Mouse (Mus musculus): Measurements from ENCODE around the gene G6pc. TPM values are rescaled to one million over a fixed set of nuclear protein-coding genes. Genes with fewer than 3 reads are reported as not detected.

Gene G6pc
- total RNA-seq, 2 experiments from 2014 or later: not detected

Small RNAs within 50 kb of the gene (microRNA-seq; reads per million reads assigned to microRNA genes)
- 0 reads per million in 2 experiments for gene Gm25593
- gene Mir6929: 0 to 0.20 reads per million in 2 experiments

Other genes with a start within 250 kb of the G6pc start
- gene Retreg3, start 247.7 kb upstream of the G6pc start, total RNA-seq (2021): 10 to 100 TPM; 51.5 to 58.8 TPM
- 10 to 100 TPM; 43.1 to 47.3 TPM for gene Tubg1, start 247.6 kb upstream of the G6pc start, total RNA-seq (2021)
- gene Tubg2, start 211.7 kb upstream of the G6pc start, total RNA-seq (2021): 10 to 100 TPM; 31.7 to 41.4 TPM
- gene Cntnap1, start 197.0 kb upstream of the G6pc start, total RNA-seq (2021): 10 to 100 TPM; 59.0 to 61.4 TPM
- 10 to 100 TPM; 13.2 to 13.4 TPM for gene Plekhh3, start 196.2 kb upstream of the G6pc start, total RNA-seq (2021)
- not detected for gene Ccr10, start 192.1 kb upstream of the G6pc start, total RNA-seq (2021)
- gene Ezh1, start 141.1 kb upstream of the G6pc start, total RNA-seq (2021): 10 to 100 TPM; 27.9 to 30.9 TPM
- gene Ramp2, start 121.5 kb upstream of the G6pc start, total RNA-seq (2021): 10 to 100 TPM; 69.6 to 70.0 TPM
- gene Vps25, start 113.9 kb upstream of the G6pc start, total RNA-seq (2021): 10 to 100 TPM; 78.4 to 81.9 TPM
- gene Wnk4, start 107.0 kb upstream of the G6pc start, total RNA-seq (2021): 1 to 10 TPM; 3.4 to 4.5 TPM
- under 1 TPM; 0.37 to 0.56 TPM for gene Cntd1, start 88.5 kb upstream of the G6pc start, total RNA-seq (2021)
- 10 to 100 TPM; 92.7 to 93.1 TPM for gene Coa3, start 88.4 kb upstream of the G6pc start, total RNA-seq (2021)
- 100 to 1,000 TPM; 173 to 195 TPM for gene Becn1, start 65.3 kb upstream of the G6pc start, total RNA-seq (2021)
- gene Psme3, start 51.3 kb upstream of the G6pc start, total RNA-seq (2021): 100 to 1,000 TPM in 1 of 2 experiments, 10 to 100 TPM in 1; 96.6 to 106 TPM
- gene Aoc2, start 42.5 kb upstream of the G6pc start, total RNA-seq (2021): 1 to 10 TPM; 4.8 TPM
- 1 to 10 TPM; 1.7 to 1.8 TPM for gene Aoc3, start 37.0 kb upstream of the G6pc start, total RNA-seq (2021)
- 10 to 100 TPM; 51.0 to 57.2 TPM for gene Aarsd1, start 50.1 kb downstream of the G6pc start, total RNA-seq (2021)
- gene Gm27029, start 57.2 kb downstream of the G6pc start, total RNA-seq (2021): 1 to 10 TPM; 4.1 to 4.5 TPM
- 10 to 100 TPM; 24.4 to 26.4 TPM for gene Rundc1, start 57.5 kb downstream of the G6pc start, total RNA-seq (2021)
- gene Ptges3l, start 57.8 kb downstream of the G6pc start, total RNA-seq (2021): 1 to 10 TPM; 1.3 to 1.9 TPM
- gene Rpl27, start 74.7 kb downstream of the G6pc start, total RNA-seq (2021): 10 to 100 TPM; 66.9 to 67.8 TPM
- gene Ifi35, start 80.8 kb downstream of the G6pc start, total RNA-seq (2021): 1 to 10 TPM; 2.2 to 2.5 TPM
- 100 to 1,000 TPM; 166 to 176 TPM for gene Rnd2, start 97.4 kb downstream of the G6pc start, total RNA-seq (2021)
- 10 to 100 TPM; 67.0 to 77.7 TPM for gene Vat1, start 98.7 kb downstream of the G6pc start, total RNA-seq (2021)
- gene Brca1, start 184.4 kb downstream of the G6pc start, total RNA-seq (2021): 1 to 10 TPM; 2.7 to 3.3 TPM
- gene Nbr1, start 184.6 kb downstream of the G6pc start, total RNA-seq (2021): 100 to 1,000 TPM; 161 to 165 TPM
- gene Tmem106a, start 214.7 kb downstream of the G6pc start, total RNA-seq (2021): 1 to 10 TPM; 2.7 to 3.6 TPM
- gene Gm11634, start 231.7 kb downstream of the G6pc start, total RNA-seq (2021): not detected

All from layer of hippocampus, postnatal 10 days (tissue).